Mouse (Mus musculus) gastrocnemius, adult 2 months (tissue): ENCODE results near the gene Nudt14. TPM values are rescaled to one million over a fixed set of nuclear protein-coding genes. Genes with fewer than 3 reads are reported as not detected.

Experiments used
- DNase-seq: peaks from one replicate; pipeline ENCODE4 v3.0.0; 2022
- H3K27ac ChIP-seq: fragments of 200-600 bp; 2 replicates; pipeline ENCODE4 v1.8.1; 2022; ENCODE audit warnings: mild to moderate bottlenecking
- H3K4me3 ChIP-seq: fragments of 200-600 bp; 2 replicates; pipeline ENCODE4 v1.8.1; 2022; ENCODE audit warnings: mild to moderate bottlenecking, moderate library complexity
- CTCF ChIP-seq: fragments of 200-600 bp; IDR thresholded peaks from 2 replicates; pipeline ENCODE4 v1.8.1; 2022; ENCODE audit warnings: antibody characterized with exemption, mild to moderate bottlenecking, moderate library complexity
- intact Hi-C: fragments of 180-260 bp; cut with DNase I; formaldehyde crosslinking; loops from one replicate; pipeline ENCODE4 v1.15.1; 2025
- microRNA-seq: library from miRNA; unstranded; fragments of <30 nt; microRNA quantifications from one replicate; pipeline ENCODE4 v1.2.0, GENCODE M21; 2021
- total RNA-seq, 2 experiments: library from RNA; stranded (reverse); gene quantifications; 2 replicates each; pipeline ENCODE4 v1.2.3; 2021

The Nudt14 gene
- total RNA-seq, 2 experiments from 2014 or later, result 5.4 to 7.9 TPM

- no peak for TF ChIP-seq CTCF
Observed at GRCm38 (mm10) chr12:112897522-112898212, 44.3 kb downstream of the Nudt14 start.

GRCm38 (mm10) chr12:112894969-112895368 lies 47.0 kb downstream of the Nudt14 start:
- intact Hi-C loops, result no loop called here

More at GRCm38 (mm10) chr12:112897522-112898212, 44.3 kb downstream of the Nudt14 start:
- peak overlapping the region; percentile 50 for H3K4me3 ChIP-seq
- intact Hi-C loops, result no loop called here
- peak overlapping the region; percentile 76 for H3K27ac ChIP-seq
- DNase-seq, result peak; percentile 67

GRCm38 (mm10) chr12:112894303-112894884 lies 47.5 kb downstream of the Nudt14 start:
- Histone ChIP-seq H3K27ac (peak overlapping the region; percentile 64), H3K4me3 (peak overlapping the region; percentile 46; the same call in 1 of the 2 replicates)
- intact Hi-C loops, result no loop called here
- TF ChIP-seq CTCF, result no peak
- no peak for DNase-seq

More at GRCm38 (mm10) chr12:112894969-112895368, 47.0 kb downstream of the Nudt14 start:
- H3K4me3 ChIP-seq, result peak overlapping the region; percentile 46
- H3K27ac ChIP-seq, result peak overlapping the region; percentile 64
- no peak for TF ChIP-seq CTCF
- DNase-seq, result no peak

- Histone ChIP-seq H3K27ac (no peak overlapping the region), H3K4me3 (no peak overlapping the region)
- intact Hi-C loops, result no loop called here
- no peak for TF ChIP-seq CTCF
- no peak for DNase-seq
Observed at GRCm38 (mm10) chr12:112885465-112885864, 56.5 kb downstream of the Nudt14 start.

Small RNA genes within 50 kb of the gene (microRNA-seq; reads per million reads assigned to microRNA genes)
- gene Mir6941, result not detected

Other genes with a start within 250 kb of the Nudt14 start
- 10 to 100 TPM in 1 of 2 experiments, 1 to 10 TPM in 1; 9.8 to 13.6 TPM for gene Cep170b, start 221.7 kb downstream of the Nudt14 start, total RNA-seq
- gene Pld4, start 181.5 kb downstream of the Nudt14 start, total RNA-seq, result 1 to 10 TPM; 1.7 to 4.0 TPM
- gene Ahnak2, start 139.5 kb downstream of the Nudt14 start, total RNA-seq, result 1 to 10 TPM; 5.0 to 8.5 TPM
- under 1 TPM; 0.20 to 0.36 TPM for gene Clba1, start 133.2 kb downstream of the Nudt14 start, total RNA-seq
- gene Cdca4, start 112.7 kb downstream of the Nudt14 start, total RNA-seq, result 1 to 10 TPM; 3.0 to 3.1 TPM
- under 1 TPM in 1 of 2 experiments, not detected in 1; 0.14 TPM for gene Gpr132, start 73.9 kb downstream of the Nudt14 start, total RNA-seq
- 10 to 100 TPM; 20.3 to 30.2 TPM for gene Jag2, start 12.3 kb downstream of the Nudt14 start, total RNA-seq
- 10 to 100 TPM; 13.3 to 20.6 TPM for gene Btbd6, start 34.4 kb upstream of the Nudt14 start, total RNA-seq
- gene Brf1, start 58.6 kb upstream of the Nudt14 start, total RNA-seq, result 10 to 100 TPM; 20.8 to 21.5 TPM
- gene Pacs2, start 72.4 kb upstream of the Nudt14 start, total RNA-seq, result 10 to 100 TPM; 35.9 to 41.0 TPM
- gene Tex22, start 132.4 kb upstream of the Nudt14 start, total RNA-seq, result not detected
- 10 to 100 TPM; 36.2 to 41.5 TPM for gene Mta1, start 156.2 kb upstream of the Nudt14 start, total RNA-seq
- gene Crip2, start 198.1 kb upstream of the Nudt14 start, total RNA-seq, result 10 to 100 TPM; 32.4 to 41.1 TPM
- gene Crip1, start 204.2 kb upstream of the Nudt14 start, total RNA-seq, result 100 to 1,000 TPM in 1 of 2 experiments, 10 to 100 TPM in 1; 71.2 to 113 TPM
- not detected for gene Tedc1, start 214.3 kb upstream of the Nudt14 start, total RNA-seq
- not detected for gene Tmem121, start 243.8 kb upstream of the Nudt14 start, total RNA-seq